Mouse (Mus musculus): ENCODE results near the gene Pex7. TPM values are rescaled to one million over a fixed set of nuclear protein-coding genes. Genes with fewer than 3 reads are reported as not detected.

Pex7 gene
- polyA plus RNA-seq, 1 experiment from 2014 or later = 25.1 TPM

GRCm38 (mm10) chr10:19834222-19834621 is 73.3 kb downstream of the Pex7 start:
- no peaks in the 10 kb centered on the region for H3K36me3 ChIP-seq (ENCODE audit: insufficient read depth)
- no peak overlapping the region for H3K9ac ChIP-seq
- ATAC-seq (ENCODE audit: insufficient read depth) (no peak), DNase-seq (no peak)
- 91% methylated on average over 6 of the region's 6 CpGs for WGBS
- H3K27me3 ChIP-seq (ENCODE audit: insufficient read depth, low read length) = no peaks in the 10 kb centered on the region
- H3K4me1 ChIP-seq (ENCODE audit: insufficient read depth) = no peaks in the 10 kb centered on the region
- TF ChIP-seq CTCF (IDR thresholded peaks at IDR 0.05; ENCODE audit: low read depth) = no peak
- H3K27ac ChIP-seq (ENCODE audit: low read depth) = no peak overlapping the region
- H3K4me2 ChIP-seq = no peak overlapping the region
- H3K9me3 ChIP-seq (ENCODE audit: low read depth, low read length) = no peaks in the 10 kb centered on the region
- no peak overlapping the region for H3K4me3 ChIP-seq (ENCODE audit: low read depth, low read length)

GRCm38 (mm10) chr10:19831072-19831849 is 76.2 kb downstream of the Pex7 start:
- no peaks in the 10 kb centered on the region for H3K4me1 ChIP-seq (ENCODE audit: insufficient read depth)
- ATAC-seq (ENCODE audit: insufficient read depth) = no peak
- H3K9me3 ChIP-seq (ENCODE audit: low read depth, low read length) = no peaks in the 10 kb centered on the region
- no peaks in the 10 kb centered on the region for H3K27me3 ChIP-seq (ENCODE audit: insufficient read depth, low read length)
- WGBS = 75% methylated on average over 5 of the region's 5 CpGs
- TF ChIP-seq CTCF (IDR thresholded peaks at IDR 0.05; ENCODE audit: low read depth) = no peak
- DNase-seq = no peak
- no peak overlapping the region for H3K27ac ChIP-seq (ENCODE audit: low read depth)
- no peak overlapping the region for H3K4me2 ChIP-seq
- H3K4me3 ChIP-seq (ENCODE audit: low read depth, low read length) = no peak overlapping the region
- no peaks in the 10 kb centered on the region for H3K36me3 ChIP-seq (ENCODE audit: insufficient read depth)
- no peak overlapping the region for H3K9ac ChIP-seq

- H3K9me3 ChIP-seq (ENCODE audit: low read depth, low read length) = no peaks in the 10 kb centered on the region
- H3K27ac ChIP-seq (ENCODE audit: low read depth) = no peak overlapping the region
- H3K4me2 ChIP-seq = no peak overlapping the region
- ATAC-seq (ENCODE audit: insufficient read depth) (no peak), DNase-seq (no peak)
- no peaks in the 10 kb centered on the region for H3K4me1 ChIP-seq (ENCODE audit: insufficient read depth)
- no peaks in the 10 kb centered on the region for H3K36me3 ChIP-seq (ENCODE audit: insufficient read depth)
- WGBS = 53% methylated on average over 3 of the region's 3 CpGs
- peaks cover 6% of the 10 kb centered on the region; the same call in 1 of the 2 replicates for H3K27me3 ChIP-seq (ENCODE audit: insufficient read depth, low read length)
- no peak overlapping the region for H3K4me3 ChIP-seq (ENCODE audit: low read depth, low read length)
- H3K9ac ChIP-seq = no peak overlapping the region
- TF ChIP-seq CTCF (IDR thresholded peaks at IDR 0.05; ENCODE audit: low read depth) = no peak
Observed at GRCm38 (mm10) chr10:19820986-19821385, 86.5 kb downstream of the Pex7 start.

- H3K4me2 ChIP-seq = no peak overlapping the region
- WGBS = 46% methylated on average over 16 of the region's 16 CpGs
Observed at GRCm38 (mm10) chr10:19818723-19819355, 88.7 kb downstream of the Pex7 start.

GRCm38 (mm10) chr10:19815371-19815770 is 92.1 kb downstream of the Pex7 start:
- Histone ChIP-seq H3K4me3 (ENCODE audit: low read depth, low read length) (no peak overlapping the region), H3K9me3 (ENCODE audit: low read depth, low read length) (no peaks in the 10 kb centered on the region), H3K4me1 (ENCODE audit: insufficient read depth) (no peaks in the 10 kb centered on the region), H3K4me2 (no peak overlapping the region), H3K9ac (no peak overlapping the region), H3K36me3 (ENCODE audit: insufficient read depth) (no peaks in the 10 kb centered on the region), H3K27ac (ENCODE audit: low read depth) (no peak overlapping the region), H3K27me3 (ENCODE audit: insufficient read depth, low read length) (peaks cover 6% of the 10 kb centered on the region; the same call in 1 of the 2 replicates)
- ATAC-seq (ENCODE audit: insufficient read depth) (no peak), DNase-seq (no peak)
- TF ChIP-seq CTCF (IDR thresholded peaks at IDR 0.05; ENCODE audit: low read depth) = no peak
- WGBS = 22% methylated on average over 8 of the region's 8 CpGs

More at GRCm38 (mm10) chr10:19818723-19819355, 88.7 kb downstream of the Pex7 start:
- ATAC-seq (ENCODE audit: insufficient read depth) (no peak), DNase-seq (no peak)
- Histone ChIP-seq H3K9me3 (ENCODE audit: low read depth, low read length) (no peaks in the 10 kb centered on the region), H3K4me3 (ENCODE audit: low read depth, low read length) (no peak overlapping the region), H3K27me3 (ENCODE audit: insufficient read depth, low read length) (peaks cover 6% of the 10 kb centered on the region; the same call in 1 of the 2 replicates), H3K4me1 (ENCODE audit: insufficient read depth) (no peaks in the 10 kb centered on the region), H3K27ac (ENCODE audit: low read depth) (no peak overlapping the region), H3K9ac (no peak overlapping the region), H3K36me3 (ENCODE audit: insufficient read depth) (no peaks in the 10 kb centered on the region)
- no peak for TF ChIP-seq CTCF (IDR thresholded peaks at IDR 0.05; ENCODE audit: low read depth)

- Histone ChIP-seq H3K4me1 (ENCODE audit: insufficient read depth) (no peaks in the 10 kb centered on the region), H3K36me3 (ENCODE audit: insufficient read depth) (no peaks in the 10 kb centered on the region), H3K27ac (ENCODE audit: low read depth) (no peak overlapping the region), H3K4me3 (ENCODE audit: low read depth, low read length) (no peak overlapping the region), H3K9me3 (ENCODE audit: low read depth, low read length) (no peaks in the 10 kb centered on the region), H3K9ac (no peak overlapping the region), H3K27me3 (ENCODE audit: insufficient read depth, low read length) (no peaks in the 10 kb centered on the region), H3K4me2 (no peak overlapping the region)
- DNase-seq (peak; percentile 60), ATAC-seq (ENCODE audit: insufficient read depth) (no peak)
- TF ChIP-seq CTCF (IDR thresholded peaks at IDR 0.05; ENCODE audit: low read depth) = peak; percentile 56
- WGBS = 45% methylated on average over 9 of the region's 9 CpGs
Observed at GRCm38 (mm10) chr10:19811436-19812172, 95.9 kb downstream of the Pex7 start.

GRCm38 (mm10) chr10:19804763-19805162 is 102.7 kb downstream of the Pex7 start:
- 77% methylated on average over 7 of the region's 7 CpGs for WGBS
- Histone ChIP-seq H3K27ac (ENCODE audit: low read depth) (no peak overlapping the region), H3K9me3 (ENCODE audit: low read depth, low read length) (no peaks in the 10 kb centered on the region), H3K36me3 (ENCODE audit: insufficient read depth) (no peaks in the 10 kb centered on the region), H3K27me3 (ENCODE audit: insufficient read depth, low read length) (no peaks in the 10 kb centered on the region), H3K4me3 (ENCODE audit: low read depth, low read length) (no peak overlapping the region), H3K9ac (no peak overlapping the region), H3K4me1 (ENCODE audit: insufficient read depth) (no peaks in the 10 kb centered on the region), H3K4me2 (no peak overlapping the region)
- no peak for TF ChIP-seq CTCF (IDR thresholded peaks at IDR 0.05; ENCODE audit: low read depth)
- ATAC-seq (ENCODE audit: insufficient read depth) = no peak
- DNase-seq = no peak

Other genes with a start within 250 kb of the Pex7 start
- 0.20 TPM in 1 of 2 replicates, not detected in the other for gene Il20ra, start 195.1 kb downstream of the Pex7 start, polyA plus RNA-seq (2014; fragmentation: Nextera tagmentation; extraction: Ambion mirVana)
- gene Slc35d3, start 56.2 kb downstream of the Pex7 start, polyA plus RNA-seq (2014; fragmentation: Nextera tagmentation; extraction: Ambion mirVana) = 0.30 and 0.89 TPM in 2 replicates
- gene Map3k5, start 26.8 kb upstream of the Pex7 start, polyA plus RNA-seq (2014; fragmentation: Nextera tagmentation; extraction: Ambion mirVana) = 2.2 and 2.5 TPM in 2 replicates
- gene Map7, start 240.8 kb upstream of the Pex7 start, polyA plus RNA-seq (2014; fragmentation: Nextera tagmentation; extraction: Ambion mirVana) = 9.3 and 9.5 TPM in 2 replicates

Data from lung, embryonic 14.5 days (tissue).